Mouse (Mus musculus): ENCODE measurements around the gene Chaf1a. TPM values are rescaled to one million over a fixed set of nuclear protein-coding genes. Genes with fewer than 3 reads are reported as not detected.

Chaf1a gene
- total and polyA plus RNA-seq, 2 experiments from 2014 or later: 4.5 to 6.1 TPM

DNA sequence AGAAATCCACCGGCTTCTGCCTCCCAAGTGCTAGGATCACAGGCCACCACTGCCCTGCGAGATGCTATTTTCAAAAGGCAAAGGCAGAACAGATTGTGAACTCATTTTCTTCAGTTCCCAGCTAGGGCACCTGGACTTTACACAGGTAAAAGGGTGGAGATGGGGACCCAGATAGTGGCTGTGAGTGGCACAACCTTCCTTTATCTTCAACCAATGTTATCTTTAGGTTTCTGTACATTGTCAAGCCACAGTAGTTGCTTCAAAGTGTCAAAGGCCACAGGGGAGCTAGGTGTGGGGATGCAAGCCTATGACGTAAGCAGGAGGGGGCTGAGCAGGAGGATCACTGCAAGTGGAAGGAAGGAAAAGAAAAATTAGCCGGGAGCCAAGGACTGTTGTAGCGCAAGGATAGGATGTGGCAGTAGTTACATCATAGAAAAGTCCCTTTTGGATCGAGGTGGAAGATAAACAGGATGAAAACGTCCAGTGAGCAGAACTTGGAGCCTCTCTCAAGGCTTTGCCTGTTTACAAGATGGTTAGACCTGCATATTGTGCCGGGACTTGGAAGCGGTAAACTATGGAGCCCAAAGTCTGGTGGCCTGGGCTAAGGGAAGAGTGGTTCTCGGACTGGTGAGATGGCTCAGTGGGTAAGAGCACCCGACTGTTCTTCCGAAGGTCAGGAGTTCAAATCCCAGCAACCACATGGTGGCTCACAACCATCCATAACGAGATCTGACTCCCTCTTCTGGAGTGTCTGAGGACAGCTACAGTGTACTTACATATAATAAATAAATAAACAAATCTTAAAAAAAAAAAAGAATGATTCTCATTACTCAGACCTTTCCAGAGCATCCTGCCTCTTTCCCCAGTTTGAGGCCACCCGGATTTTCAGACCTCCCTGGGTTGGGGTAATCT is 32.5 kb upstream of the Chaf1a start:
- no peak for DNase-seq (ENCODE audit: low spot score)
- ATAC-seq: peak; percentile 50
- Histone ChIP-seq H3K9ac (replicated peaks; ENCODE audit: low read length) (no peak overlapping the region), H3K4me3 (ENCODE audit: low read length) (peak overlapping the region; percentile 81), H3K36me3 (ENCODE audit: insufficient read depth, low read length) (peaks cover 10% of the 10 kb centered on the region; the same call in 1 of the 2 replicates), H3K27ac (peak overlapping the region; percentile 92), H3K4me2 (ENCODE audit: low read depth, low read length) (peak overlapping the region; percentile 99), H3K4me1 (ENCODE audit: insufficient read depth, low read length) (peaks cover 14% of the 10 kb centered on the region), H3K9me3 (ENCODE audit: low read length) (no peaks in the 10 kb centered on the region), H3K27me3 (ENCODE audit: insufficient read depth, low read length) (no peaks in the 10 kb centered on the region)
- WGBS: 33% methylated on average over 13 of the region's 14 CpGs
- peak; percentile 26 for TF ChIP-seq CTCF (IDR thresholded peaks at IDR 0.05; ENCODE audit: low read depth)

DNA sequence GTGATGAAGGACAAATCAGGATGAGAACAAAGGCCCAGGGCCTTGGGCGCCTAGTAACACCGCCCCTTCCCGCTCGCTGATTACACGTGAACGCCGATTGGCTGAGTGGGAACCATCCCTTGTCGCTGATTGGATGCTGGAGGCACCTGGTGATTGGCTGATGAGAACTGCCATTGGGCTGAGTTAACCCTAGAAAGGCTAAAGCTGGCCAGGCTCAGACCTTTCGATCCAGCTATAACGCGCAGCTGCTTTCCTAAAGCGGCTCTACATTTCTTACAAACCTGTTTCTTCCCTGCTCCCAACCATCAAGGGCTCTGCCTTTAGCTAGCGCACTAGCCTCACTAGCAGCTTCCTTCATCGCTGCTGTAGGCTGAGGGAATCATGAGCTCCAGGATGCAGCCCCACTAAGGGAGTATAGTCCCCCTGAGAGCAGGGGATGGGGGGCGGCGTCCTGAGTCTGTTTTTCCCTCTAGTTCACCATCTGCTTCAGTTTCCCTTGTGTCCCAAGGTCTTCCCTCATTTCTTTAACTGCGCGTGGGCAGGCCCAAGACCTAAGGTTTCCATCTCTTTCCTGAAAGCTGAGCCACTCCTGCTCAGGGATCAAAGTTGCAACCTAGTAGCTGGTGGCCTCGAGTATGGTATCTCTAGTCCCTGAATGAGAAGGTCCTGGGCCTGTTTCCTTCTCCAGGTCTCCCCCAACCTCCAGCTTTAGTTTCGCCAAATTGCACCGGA is 31.7 kb upstream of the Chaf1a start:
- H3K9ac ChIP-seq (replicated peaks; ENCODE audit: low read length): peak overlapping the region; percentile 79
- no peak for TF ChIP-seq CTCF (IDR thresholded peaks at IDR 0.05; ENCODE audit: low read depth)
- DNase-seq (ENCODE audit: low spot score) (peak; percentile 98), ATAC-seq (peak; percentile 96)
- peaks cover 14% of the 10 kb centered on the region for H3K4me1 ChIP-seq (ENCODE audit: insufficient read depth, low read length)
- no peaks in the 10 kb centered on the region for H3K9me3 ChIP-seq (ENCODE audit: low read length)
- no peaks in the 10 kb centered on the region for H3K27me3 ChIP-seq (ENCODE audit: insufficient read depth, low read length)
- H3K36me3 ChIP-seq (ENCODE audit: insufficient read depth, low read length): peaks cover 16% of the 10 kb centered on the region; the same call in 1 of the 2 replicates
- under 1% methylated on average over 21 of the region's 21 CpGs for WGBS
- H3K4me3 ChIP-seq (ENCODE audit: low read length): peak overlapping the region; percentile 81
- peak overlapping the region; percentile 99 for H3K4me2 ChIP-seq (ENCODE audit: low read depth, low read length)
- H3K27ac ChIP-seq: peak overlapping the region; percentile 92

DNA sequence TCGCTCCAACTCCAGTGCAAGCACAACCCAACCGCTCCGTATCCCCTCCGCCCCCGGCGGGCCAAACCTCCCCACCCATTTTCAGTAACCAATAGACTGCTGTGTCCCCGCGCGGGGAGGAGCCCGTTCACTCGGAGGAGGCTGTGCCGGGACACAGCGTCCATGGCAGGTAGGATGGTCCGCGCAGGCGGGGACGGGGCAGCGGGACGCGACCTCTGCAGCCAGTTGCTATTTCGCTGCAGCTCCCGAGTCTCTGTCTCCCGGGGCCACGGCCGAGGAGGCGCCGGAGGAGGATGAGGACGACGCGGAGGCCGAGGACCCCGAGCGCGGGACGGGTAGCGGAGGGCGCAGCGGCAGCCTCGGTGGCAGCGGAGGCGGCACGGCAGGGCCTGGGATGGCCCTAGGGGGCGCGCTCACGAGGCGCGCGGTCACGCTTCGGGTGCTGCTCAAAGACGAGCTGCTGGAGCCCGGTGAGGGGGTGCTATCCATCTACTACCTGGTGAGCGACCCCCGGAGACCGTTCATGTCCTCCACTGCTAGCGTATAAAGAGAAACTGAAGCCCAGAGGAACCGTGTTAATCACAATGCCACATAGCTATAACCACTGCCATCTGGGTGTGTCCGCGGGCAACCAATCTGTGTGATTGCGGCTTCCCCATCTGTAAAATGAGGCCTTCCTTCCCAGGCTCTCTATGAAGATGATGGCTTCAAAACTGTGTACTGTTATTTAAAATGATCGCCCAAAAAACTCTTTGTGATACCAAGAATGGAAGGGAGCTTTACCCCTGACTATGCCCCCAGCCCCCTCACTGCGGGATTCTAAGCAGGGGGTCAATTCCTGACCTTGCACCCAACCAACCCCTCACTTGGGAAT is 30.9 kb upstream of the Chaf1a start:
- Histone ChIP-seq H3K27me3 (ENCODE audit: insufficient read depth, low read length) (no peaks in the 10 kb centered on the region), H3K9me3 (ENCODE audit: low read length) (no peaks in the 10 kb centered on the region), H3K27ac (peak overlapping the region; percentile 92), H3K36me3 (ENCODE audit: insufficient read depth, low read length) (peaks cover 16% of the 10 kb centered on the region; the same call in 1 of the 2 replicates), H3K4me3 (ENCODE audit: low read length) (peak overlapping the region; percentile 81), H3K9ac (replicated peaks; ENCODE audit: low read length) (peak overlapping the region; percentile 79), H3K4me1 (ENCODE audit: insufficient read depth, low read length) (peaks cover 14% of the 10 kb centered on the region), H3K4me2 (ENCODE audit: low read depth, low read length) (peak overlapping the region; percentile 99)
- peak; percentile 84 for ATAC-seq
- WGBS: 1% methylated on average over 56 of the region's 62 CpGs
- TF ChIP-seq CTCF (IDR thresholded peaks at IDR 0.05; ENCODE audit: low read depth): peak; percentile 25; the same call in 1 of the 2 replicates
- DNase-seq (ENCODE audit: low spot score): peak; percentile 94

DNA sequence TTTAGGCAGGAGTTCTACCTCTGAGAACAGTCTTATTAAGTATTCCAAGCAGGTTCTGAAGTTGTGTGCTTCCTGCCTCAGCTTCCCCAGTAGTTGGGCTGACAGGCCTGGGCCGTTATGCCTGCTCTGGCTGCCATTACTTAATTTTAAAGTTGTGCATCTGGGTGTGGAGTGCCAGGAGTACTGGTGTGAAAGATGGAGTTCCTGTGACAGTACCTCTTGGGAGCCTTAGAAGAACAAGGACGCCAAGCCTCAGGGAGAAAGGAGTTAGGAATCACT is 30.3 kb upstream of the Chaf1a start:
- peak overlapping the region; percentile 81 for H3K4me3 ChIP-seq (ENCODE audit: low read length)
- WGBS: 32% methylated on average over 2 of the region's 2 CpGs
- peaks cover 19% of the 10 kb centered on the region; the same call in 1 of the 2 replicates for H3K36me3 ChIP-seq (ENCODE audit: insufficient read depth, low read length)
- no peaks in the 10 kb centered on the region for H3K27me3 ChIP-seq (ENCODE audit: insufficient read depth, low read length)
- H3K4me2 ChIP-seq (ENCODE audit: low read depth, low read length): peak overlapping the region; percentile 99
- DNase-seq (ENCODE audit: low spot score): no peak
- H3K9ac ChIP-seq (replicated peaks; ENCODE audit: low read length): peak overlapping the region; percentile 79
- peak overlapping the region; percentile 92 for H3K27ac ChIP-seq
- TF ChIP-seq CTCF (IDR thresholded peaks at IDR 0.05; ENCODE audit: low read depth): no peak
- ATAC-seq: no peak
- H3K9me3 ChIP-seq (ENCODE audit: low read length): no peaks in the 10 kb centered on the region
- H3K4me1 ChIP-seq (ENCODE audit: insufficient read depth, low read length): peaks cover 14% of the 10 kb centered on the region

DNA sequence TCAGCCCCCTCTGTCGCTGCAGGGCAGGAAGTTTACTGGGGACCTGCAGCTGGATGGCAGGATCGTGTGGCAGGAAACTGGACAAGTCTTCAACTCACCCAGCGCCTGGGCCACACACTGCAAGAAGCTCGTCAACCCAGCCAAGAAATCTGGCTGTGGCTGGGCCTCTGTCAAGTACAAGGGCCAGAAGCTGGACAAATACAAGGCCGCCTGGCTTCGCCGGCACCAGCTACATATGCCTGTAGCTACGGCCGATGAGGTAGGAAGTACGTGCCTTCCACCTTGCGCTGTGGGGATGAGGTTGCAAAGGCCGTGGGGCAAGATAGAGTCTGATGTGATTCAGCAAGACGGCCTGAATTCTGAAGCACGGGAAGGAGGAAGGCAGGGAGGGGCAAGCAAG is 30.0 kb upstream of the Chaf1a start:
- TF ChIP-seq CTCF (IDR thresholded peaks at IDR 0.05; ENCODE audit: low read depth): no peak
- H3K27ac ChIP-seq: 0 out of 2 replicates have a peak overlapping the region, but pooled peaks have one; percentile 92

DNA sequence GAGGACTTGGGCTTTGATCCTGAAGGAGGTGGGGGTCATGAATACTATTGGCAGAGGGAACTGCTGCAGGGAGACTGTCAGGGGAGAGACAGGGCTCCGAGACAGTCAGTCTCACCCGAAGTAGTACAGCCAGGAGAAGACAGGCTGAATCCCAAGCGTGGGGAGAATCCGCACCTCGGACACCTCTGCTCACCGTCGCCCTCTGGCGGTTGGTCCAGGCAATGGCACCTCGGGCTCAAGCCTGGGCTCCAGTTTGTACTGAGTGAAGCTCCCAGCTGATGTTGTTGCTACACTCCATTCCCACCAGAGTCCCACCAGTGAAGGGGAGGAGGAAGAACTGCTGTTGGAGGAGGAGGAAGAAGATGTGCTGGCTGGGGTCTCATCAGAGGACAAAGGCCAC is 29.6 kb upstream of the Chaf1a start:
- Histone ChIP-seq H3K9me3 (ENCODE audit: low read length) (no peaks in the 10 kb centered on the region), H3K9ac (replicated peaks; ENCODE audit: low read length) (peak overlapping the region; percentile 79; the same call in 1 of the 2 replicates), H3K27ac (no peak overlapping the region; the same call in 1 of the 2 replicates), H3K4me1 (ENCODE audit: insufficient read depth, low read length) (peaks cover 14% of the 10 kb centered on the region), H3K27me3 (ENCODE audit: insufficient read depth, low read length) (no peaks in the 10 kb centered on the region), H3K4me3 (ENCODE audit: low read length) (0 out of 2 replicates have a peak overlapping the region, but pooled peaks have one; percentile 6), H3K4me2 (ENCODE audit: low read depth, low read length) (peak overlapping the region; percentile 99), H3K36me3 (ENCODE audit: insufficient read depth, low read length) (peaks cover 26% of the 10 kb centered on the region)
- peak; percentile 64 for DNase-seq (ENCODE audit: low spot score)
- WGBS: 9% methylated on average over 9 of the region's 9 CpGs
- no peak for ATAC-seq
- TF ChIP-seq CTCF (IDR thresholded peaks at IDR 0.05; ENCODE audit: low read depth): peak; percentile 95

More for the DNA sequence above, 30.0 kb upstream of the Chaf1a start:
- DNase-seq (ENCODE audit: low spot score) (no peak), ATAC-seq (no peak)
- peak overlapping the region; percentile 99 for H3K4me2 ChIP-seq (ENCODE audit: low read depth, low read length)
- peak overlapping the region; percentile 79; the same call in 1 of the 2 replicates for H3K9ac ChIP-seq (replicated peaks; ENCODE audit: low read length)
- H3K27me3 ChIP-seq (ENCODE audit: insufficient read depth, low read length): no peaks in the 10 kb centered on the region
- peaks cover 14% of the 10 kb centered on the region for H3K4me1 ChIP-seq (ENCODE audit: insufficient read depth, low read length)
- WGBS: 64% methylated on average over 14 of the region's 14 CpGs
- H3K9me3 ChIP-seq (ENCODE audit: low read length): no peaks in the 10 kb centered on the region
- H3K4me3 ChIP-seq (ENCODE audit: low read length): peak overlapping the region; percentile 81
- peaks cover 22% of the 10 kb centered on the region for H3K36me3 ChIP-seq (ENCODE audit: insufficient read depth, low read length)

Data from hindbrain, postnatal 0 days (tissue).